Mouse (Mus musculus) myocyte (in vitro differentiated cells): ENCODE measurements around the gene Cfap74. TPM values are rescaled to one million over a fixed set of nuclear protein-coding genes. Genes with fewer than 3 reads are reported as not detected.

Experiments used
- H3K27me3 ChIP-seq: one replicate; pipeline ENCODE4 v1.6.1; 2011; ENCODE audit not compliant: control insufficient read depth, insufficient read depth, insufficient read length
- H3K36me3 ChIP-seq: one replicate; pipeline ENCODE4 v1.6.1; 2011; ENCODE audit not compliant: control insufficient read depth, insufficient read depth
- H3K4me2 ChIP-seq: one replicate; pipeline ENCODE4 v1.6.1; 2011; ENCODE audit warnings: low read depth, control low read depth
- H3K4me3 ChIP-seq: one replicate; pipeline ENCODE4 v1.5.1; 2011; ENCODE audit warnings: mild to moderate bottlenecking, control low read depth, moderate library complexity
- H3K79me2 ChIP-seq: one replicate; pipeline ENCODE4 v1.6.1; 2011; ENCODE audit not compliant: control insufficient read depth, insufficient read depth
- H3ac ChIP-seq: one replicate; pipeline ENCODE4 v1.6.1; 2011; ENCODE audit not compliant: control insufficient read depth, insufficient read length
- CEBPB ChIP-seq: IDR thresholded peaks from 2 replicates; pipeline ENCODE4 v1.6.1; 2011; ENCODE audit warnings: mild to moderate bottlenecking, moderate library complexity; ENCODE audit not compliant: poor library complexity, insufficient read depth, severe bottlenecking
- E2F4 ChIP-seq: IDR thresholded peaks from one replicate; pipeline ENCODE4 v1.6.1; 2011; ENCODE audit warnings: mild to moderate bottlenecking, control low read depth, moderate library complexity; ENCODE audit not compliant: insufficient read depth
- MAX ChIP-seq: IDR thresholded peaks from one replicate; pipeline ENCODE4 v1.6.1; 2011; ENCODE audit warnings: low read depth, mild to moderate bottlenecking, control low read depth
- MYOD1 ChIP-seq, 3 experiments: IDR thresholded peaks; one replicate each; pipeline ENCODE4 v1.6.1; 2011; ENCODE audit warnings: control low read depth in 2 of 3, low read depth in 2 of 3, mild to moderate bottlenecking in 2 of 3, moderate library complexity in 1 of 3; ENCODE audit not compliant: insufficient read length in 2 of 3, control insufficient read depth in 1 of 3
- MYOG ChIP-seq, 3 experiments: IDR thresholded peaks; one replicate each; pipeline ENCODE4 v1.6.1; 2011; ENCODE audit warnings: control low read depth in 2 of 3, low read depth in 2 of 3, mild to moderate bottlenecking in 2 of 3; ENCODE audit not compliant: insufficient read length in 2 of 3, control insufficient read depth in 1 of 3, insufficient read depth in 1 of 3
- POLR2A ChIP-seq: IDR thresholded peaks from one replicate; pipeline ENCODE4 v1.6.1; 2011; ENCODE audit warnings: low read depth, mild to moderate bottlenecking, control low read depth, moderate library complexity; ENCODE audit not compliant: insufficient read length
- POLR2AphosphoS2 ChIP-seq: IDR thresholded peaks from one replicate; pipeline ENCODE4 v1.6.1; 2011; ENCODE audit warnings: low read depth, control low read depth; ENCODE audit not compliant: insufficient read length
- REST ChIP-seq: IDR thresholded peaks from one replicate; pipeline ENCODE4 v1.6.1; 2011; ENCODE audit warnings: mild to moderate bottlenecking, control low read depth, moderate library complexity; ENCODE audit not compliant: insufficient read depth, insufficient read length
- SRF ChIP-seq: IDR thresholded peaks from one replicate; pipeline ENCODE4 v1.6.1; 2011; ENCODE audit warnings: low read depth; ENCODE audit not compliant: control insufficient read depth, insufficient read length
- TCF12 ChIP-seq: IDR thresholded peaks from one replicate; pipeline ENCODE4 v1.6.1; 2011; ENCODE audit warnings: mild to moderate bottlenecking, control low read depth; ENCODE audit not compliant: poor library complexity, insufficient read depth, severe bottlenecking
- TCF3 ChIP-seq: IDR thresholded peaks from one replicate; pipeline ENCODE4 v1.6.1; 2011; ENCODE audit warnings: low read depth, control low read depth; ENCODE audit not compliant: insufficient read length
- USF1 ChIP-seq: IDR thresholded peaks from one replicate; pipeline ENCODE4 v1.6.1; 2011; ENCODE audit warnings: low read depth, mild to moderate bottlenecking, control low read depth, moderate library complexity
- polyA plus RNA-seq: library from polyadenylated mRNA; unstranded; fragments of >200 nt; fragmentation: generic; extraction: Trizol; gene quantifications from one replicate; pipeline ENCODE4 v1.2.1, GENCODE M21; 2012; ENCODE audit warnings: missing spikeins

Cfap74 gene
- polyA plus RNA-seq, 1 experiment: 0.22 TPM

- Histone ChIP-seq H3K4me3 (no peak overlapping the region), H3K27me3 (no peaks in the 10 kb centered on the region), H3ac (no peak overlapping the region), H3K4me2 (no peak overlapping the region), H3K79me2 (peaks cover 100% of the 10 kb centered on the region), H3K36me3 (no peaks in the 10 kb centered on the region)
- TF ChIP-seq TCF12: no peak
- TF ChIP-seq MAX: no peak
- TF ChIP-seq POLR2A: no peak
- TF ChIP-seq SRF: no peak
- no peak for TF ChIP-seq MYOD1 (IDR thresholded peaks at IDR 0.05; ENCODE audit: control insufficient read depth in 1 of 3, insufficient read length in 2 of 3, low read depth in 2 of 3)
- no peak for TF ChIP-seq CEBPB
- no peak for TF ChIP-seq USF1
- no peak for TF ChIP-seq TCF3
- TF ChIP-seq MYOG (IDR thresholded peaks at IDR 0.05; ENCODE audit: control insufficient read depth in 1 of 3, insufficient read depth in 1 of 3, insufficient read length in 2 of 3, low read depth in 2 of 3): no peak
- no peak for TF ChIP-seq REST
Observed at GRCm38 (mm10) chr4:155508614-155509013, 99.6 kb downstream of the Cfap74 start.

GRCm38 (mm10) chr4:155510981-155511380 lies 102.0 kb downstream of the Cfap74 start:
- Histone ChIP-seq H3ac (no peak overlapping the region), H3K36me3 (no peaks in the 10 kb centered on the region), H3K4me3 (no peak overlapping the region), H3K4me2 (no peak overlapping the region), H3K79me2 (peaks cover 100% of the 10 kb centered on the region), H3K27me3 (no peaks in the 10 kb centered on the region)
- TF ChIP-seq REST (no peak), MYOG (IDR thresholded peaks at IDR 0.05; ENCODE audit: control insufficient read depth in 1 of 3, insufficient read depth in 1 of 3, insufficient read length in 2 of 3, low read depth in 2 of 3) (no peak), SRF (no peak), TCF3 (no peak), E2F4 (no peak), MAX (no peak), POLR2A (no peak), CEBPB (no peak), POLR2AphosphoS2 (no peak)

GRCm38 (mm10) chr4:155514810-155515209 lies 105.8 kb downstream of the Cfap74 start:
- no peak for TF ChIP-seq CEBPB
- no peak for TF ChIP-seq SRF
- no peak for TF ChIP-seq REST
- TF ChIP-seq MYOG (IDR thresholded peaks at IDR 0.05; ENCODE audit: control insufficient read depth in 1 of 3, insufficient read depth in 1 of 3, insufficient read length in 2 of 3, low read depth in 2 of 3): no peak
- TF ChIP-seq USF1: no peak
- no peak for TF ChIP-seq POLR2AphosphoS2
- no peak for TF ChIP-seq TCF3
- no peak for TF ChIP-seq E2F4
- no peak for TF ChIP-seq TCF12
- no peak for TF ChIP-seq POLR2A
- TF ChIP-seq MAX: no peak
- TF ChIP-seq MYOD1 (IDR thresholded peaks at IDR 0.05; ENCODE audit: control insufficient read depth in 1 of 3, insufficient read length in 2 of 3, low read depth in 2 of 3): no peak
- H3K79me2 ChIP-seq: peaks cover 99% of the 10 kb centered on the region
- no peaks in the 10 kb centered on the region for H3K36me3 ChIP-seq
- H3K4me3 ChIP-seq: no peak overlapping the region
- H3ac ChIP-seq: no peak overlapping the region
- H3K27me3 ChIP-seq: no peaks in the 10 kb centered on the region
- no peak overlapping the region for H3K4me2 ChIP-seq

Other genes starting within 250 kb of the Cfap74 start
- gene Ski, start 186.6 kb upstream of the Cfap74 start, polyA plus RNA-seq: 54.5 TPM
- gene Faap20, start 159.4 kb upstream of the Cfap74 start, polyA plus RNA-seq: 40.4 TPM
- 0.36 TPM for gene Prkcz, start 47.8 kb upstream of the Cfap74 start, polyA plus RNA-seq
- 0.10 TPM for gene Gabrd, start 11.1 kb upstream of the Cfap74 start, polyA plus RNA-seq
- not detected for gene Tmem52, start 59.9 kb downstream of the Cfap74 start, polyA plus RNA-seq
- gene Gnb1, start 82.2 kb downstream of the Cfap74 start, polyA plus RNA-seq: 265 TPM
- 83.0 TPM for gene Nadk, start 153.2 kb downstream of the Cfap74 start, polyA plus RNA-seq
- 3.7 TPM for gene Slc35e2, start 192.2 kb downstream of the Cfap74 start, polyA plus RNA-seq
- gene Cdk11b, start 215.7 kb downstream of the Cfap74 start, polyA plus RNA-seq: 47.7 TPM
- gene Gm10563, start 236.2 kb downstream of the Cfap74 start, polyA plus RNA-seq: not detected
- gene Mmp23, start 244.2 kb downstream of the Cfap74 start, polyA plus RNA-seq: 1.8 TPM